Mouse (Mus musculus): Measurements from ENCODE around the gene Selenbp2. TPM values are rescaled to one million over a fixed set of nuclear protein-coding genes. Genes with fewer than 3 reads are reported as not detected.
"Not testable (repeated sequence)": the region's sequence is repeated elsewhere in the genome, so short reads cannot be mapped to it uniquely, and the experiment has no call there.

Selenbp2 gene
- total RNA-seq, 2 experiments from 2014 or later = 1.9 to 3.7 TPM

DNA sequence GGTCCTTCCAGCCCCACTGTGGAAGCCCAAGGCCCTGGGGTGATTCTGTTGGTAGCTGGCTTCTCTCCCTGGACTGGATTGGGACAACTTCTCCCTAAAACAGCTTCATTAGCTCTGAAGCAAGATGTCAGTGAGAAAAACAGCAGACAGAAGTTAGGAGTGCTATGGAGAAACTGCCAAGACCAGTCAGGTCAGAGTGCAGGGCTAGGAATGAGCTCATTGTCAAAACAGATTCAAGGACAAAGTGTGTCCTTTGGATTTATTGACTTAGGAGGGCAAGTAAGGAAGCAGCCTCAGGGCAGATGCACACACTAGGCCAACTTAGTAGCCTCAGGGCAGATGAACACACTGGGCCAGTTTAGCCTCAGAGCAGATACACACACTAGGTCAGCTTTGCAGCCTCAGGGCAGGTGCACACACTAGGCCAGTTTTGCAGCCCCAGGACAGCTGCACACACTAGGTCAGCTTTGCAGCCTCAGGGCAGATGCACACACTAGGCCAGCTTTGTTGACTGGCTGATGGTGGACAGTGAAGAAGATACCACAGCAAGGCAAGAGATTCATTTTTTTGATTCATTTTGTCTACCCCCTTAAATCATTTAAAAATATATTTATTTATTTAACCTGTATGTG lies 2.6 kb upstream of the Selenbp2 start:
- DNase-seq (ENCODE audit: low spot score) = no peak

DNA sequence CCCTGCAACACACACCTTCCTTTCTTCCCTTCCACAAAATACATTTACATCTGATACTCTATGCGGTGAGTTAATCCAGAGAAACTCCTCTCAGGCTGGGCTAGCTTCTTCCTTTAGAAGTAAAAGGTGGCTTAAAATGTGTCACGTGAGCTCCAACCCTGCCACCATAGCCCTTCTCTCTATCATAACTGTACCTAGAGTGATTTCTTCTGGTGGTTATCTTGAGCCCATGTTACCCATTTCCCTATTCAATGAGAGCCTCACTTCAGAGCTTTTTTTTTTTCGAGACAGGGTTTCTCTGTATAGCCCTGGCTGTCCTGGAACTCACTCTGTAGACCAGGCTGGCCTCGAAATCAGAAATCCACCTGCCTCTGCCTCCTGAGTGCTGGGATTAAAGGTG lies 1.7 kb upstream of the Selenbp2 start:
- not testable (repeated sequence) for DNase-seq (ENCODE audit: low spot score)

DNA sequence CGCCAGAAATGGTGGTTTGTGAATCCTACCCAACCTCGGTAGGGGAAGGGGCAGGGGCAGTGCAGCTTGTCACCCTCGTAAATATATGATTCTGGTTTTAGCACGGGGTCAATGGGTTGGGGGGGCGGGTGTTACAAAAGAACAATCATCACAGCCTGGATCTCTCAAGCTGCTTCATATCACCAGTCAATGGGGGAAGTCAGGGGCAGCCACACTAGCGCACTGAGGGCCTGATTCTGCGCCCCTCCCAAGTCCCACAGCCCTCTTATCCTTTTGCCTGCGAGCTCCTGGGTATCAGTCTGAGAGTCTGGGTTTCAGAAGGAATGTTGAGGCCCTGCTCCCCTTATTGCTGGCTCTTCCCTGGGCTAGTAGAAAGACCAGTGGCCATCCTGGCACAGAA lies 518 bp downstream of the Selenbp2 start:
- DNase-seq (ENCODE audit: low spot score) = not testable (repeated sequence)

DNA sequence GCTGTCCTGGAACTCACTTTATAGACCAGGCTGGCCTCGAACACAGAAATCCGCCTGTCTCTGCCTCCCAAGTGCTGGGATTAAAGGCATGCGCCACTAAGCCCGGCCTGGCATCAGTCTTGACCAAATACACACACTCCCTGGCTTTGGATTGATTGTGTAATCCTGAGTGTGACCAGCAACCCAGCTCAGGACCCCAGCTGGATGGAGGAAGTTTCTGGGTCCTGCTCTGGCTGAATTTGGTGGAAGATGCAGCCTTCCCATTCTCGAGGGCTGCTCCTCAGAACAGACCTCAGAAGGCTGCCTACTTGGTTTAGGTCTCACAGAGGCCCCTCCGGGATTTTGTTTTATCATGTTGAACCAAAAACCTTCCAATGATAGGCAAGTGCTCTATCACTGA lies 2.2 kb downstream of the Selenbp2 start:
- DNase-seq (ENCODE audit: low spot score) = not testable (repeated sequence)

DNA sequence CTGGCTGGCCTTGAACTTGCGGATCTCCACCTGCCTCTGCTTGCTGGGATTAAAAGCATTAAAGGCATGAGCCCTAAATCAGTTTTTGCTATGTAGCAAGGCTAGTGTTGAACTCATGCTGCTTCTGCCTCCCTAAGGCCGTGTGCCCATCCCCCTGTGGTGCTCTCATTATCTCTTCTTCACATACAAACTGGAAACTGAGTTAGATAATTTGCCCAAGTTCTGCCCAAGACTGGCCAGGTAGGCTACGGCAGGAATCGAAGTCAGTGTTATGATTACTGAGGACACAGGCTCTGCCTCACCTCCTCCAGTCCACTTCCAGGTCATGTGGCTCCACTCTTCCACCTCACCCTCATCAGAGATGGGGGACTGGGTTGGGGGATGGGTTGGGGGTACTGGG lies 2.9 kb downstream of the Selenbp2 start:
- DNase-seq (ENCODE audit: low spot score) = not testable (repeated sequence)

DNA sequence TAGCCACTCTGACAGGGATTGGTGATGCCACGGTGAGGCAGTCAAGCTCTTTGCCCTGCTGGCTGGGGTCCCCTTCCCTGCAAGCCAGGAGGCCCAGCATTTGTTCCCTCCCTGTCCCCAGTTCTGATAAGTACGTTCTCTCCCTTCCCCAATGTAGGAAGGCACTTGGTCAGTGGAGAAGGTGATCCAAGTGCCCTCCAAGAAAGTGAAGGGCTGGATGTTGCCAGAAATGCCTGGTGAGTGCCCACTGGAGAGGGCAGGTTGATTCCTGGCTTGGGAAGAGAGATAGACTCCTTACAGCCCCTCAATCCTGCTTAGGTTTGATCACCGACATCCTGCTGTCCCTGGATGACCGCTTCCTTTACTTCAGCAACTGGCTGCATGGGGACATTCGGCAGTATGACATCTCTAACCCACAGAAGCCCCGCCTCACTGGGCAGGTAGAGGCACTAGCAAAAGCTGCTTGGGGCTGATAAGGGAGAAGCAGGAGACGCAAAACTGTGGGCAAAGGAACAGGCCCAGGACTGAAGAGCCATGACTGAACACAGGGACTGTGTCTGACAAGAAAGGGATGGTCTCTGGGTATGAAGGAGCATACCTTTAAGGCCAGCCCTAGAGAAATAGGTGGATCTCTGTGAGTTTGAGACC lies 8.9 kb downstream of the Selenbp2 start:
- DNase-seq (ENCODE audit: low spot score) = not testable (repeated sequence)

DNA sequence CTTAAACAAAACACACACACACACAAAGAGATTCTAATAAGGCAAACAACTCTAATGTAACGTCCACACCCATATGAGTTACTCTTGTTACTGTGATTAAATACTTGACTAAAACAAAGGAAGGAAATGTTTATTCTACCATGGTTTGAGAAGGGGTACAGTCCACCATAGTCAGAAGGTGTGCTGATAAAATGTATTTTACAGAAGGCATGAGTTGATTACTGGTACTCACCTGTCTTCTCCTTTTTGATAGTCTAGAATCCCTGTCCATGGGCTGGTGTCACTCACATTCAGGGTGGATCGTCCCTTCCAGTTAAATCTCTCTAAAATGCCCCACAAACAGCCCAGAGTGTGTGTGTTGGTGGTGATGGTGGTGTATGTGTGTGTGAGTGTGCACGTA lies 9.5 kb downstream of the Selenbp2 start:
- no peak for DNase-seq (ENCODE audit: low spot score)

DNA sequence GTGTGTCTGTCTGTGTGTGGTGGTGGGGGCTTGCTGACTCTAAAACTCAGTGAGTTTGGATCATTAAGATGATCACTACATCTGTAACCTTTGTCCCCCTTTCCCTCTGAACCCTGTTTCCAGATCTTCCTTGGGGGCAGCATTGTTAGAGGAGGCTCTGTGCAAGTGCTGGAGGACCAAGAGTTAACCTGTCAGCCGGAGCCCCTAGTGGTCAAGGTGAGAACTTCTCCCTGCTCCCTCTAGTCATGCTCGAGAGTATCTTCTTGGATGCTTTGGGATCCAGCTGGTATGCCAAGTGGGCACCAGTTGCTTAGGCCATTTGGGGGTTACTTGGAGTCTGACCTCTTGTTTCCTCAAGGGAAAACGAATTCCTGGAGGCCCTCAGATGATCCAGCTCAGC lies 10.0 kb downstream of the Selenbp2 start:
- not testable (repeated sequence) for DNase-seq (ENCODE audit: low spot score)

DNA sequence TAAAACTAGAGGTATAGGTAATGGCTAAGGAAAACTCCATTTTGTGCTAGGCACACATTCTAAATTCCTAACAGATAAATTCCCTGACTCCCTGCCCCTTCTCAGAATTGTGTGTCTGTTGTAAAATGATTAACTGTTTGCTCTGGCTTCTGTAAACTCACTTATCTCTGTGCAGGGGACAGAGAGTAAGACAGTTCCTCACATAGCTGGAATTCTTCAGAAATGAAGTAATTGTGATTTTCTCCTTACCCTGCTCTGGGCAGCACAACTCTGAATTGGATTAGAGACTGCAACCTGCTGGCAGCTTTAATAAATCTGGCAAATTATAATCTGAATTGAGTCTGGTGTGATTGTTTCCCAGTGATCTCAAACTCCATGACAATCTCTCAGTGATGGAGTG lies 17.2 kb downstream of the Selenbp2 start:
- DNase-seq (ENCODE audit: low spot score) = not testable (repeated sequence)

DNA sequence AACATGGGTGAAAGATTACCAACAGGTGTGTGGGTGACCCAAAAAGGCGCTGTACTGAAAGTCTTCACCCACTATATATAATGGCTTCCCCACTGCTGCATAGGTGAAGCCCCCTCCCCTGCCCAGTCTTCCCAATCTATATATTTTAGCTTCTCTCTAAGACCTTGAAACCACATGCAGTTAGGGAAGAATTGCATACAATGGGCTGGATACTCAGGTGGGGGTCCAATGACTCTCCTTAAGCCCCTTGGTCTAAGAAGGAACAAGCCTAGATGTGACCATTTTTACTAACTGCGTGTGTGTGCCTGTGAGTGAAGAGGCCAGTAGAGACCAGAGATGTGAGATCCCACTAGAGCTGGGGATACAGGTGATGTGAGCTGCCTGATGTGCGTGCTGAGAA lies 20.1 kb downstream of the Selenbp2 start:
- DNase-seq (ENCODE audit: low spot score) = not testable (repeated sequence)

DNA sequence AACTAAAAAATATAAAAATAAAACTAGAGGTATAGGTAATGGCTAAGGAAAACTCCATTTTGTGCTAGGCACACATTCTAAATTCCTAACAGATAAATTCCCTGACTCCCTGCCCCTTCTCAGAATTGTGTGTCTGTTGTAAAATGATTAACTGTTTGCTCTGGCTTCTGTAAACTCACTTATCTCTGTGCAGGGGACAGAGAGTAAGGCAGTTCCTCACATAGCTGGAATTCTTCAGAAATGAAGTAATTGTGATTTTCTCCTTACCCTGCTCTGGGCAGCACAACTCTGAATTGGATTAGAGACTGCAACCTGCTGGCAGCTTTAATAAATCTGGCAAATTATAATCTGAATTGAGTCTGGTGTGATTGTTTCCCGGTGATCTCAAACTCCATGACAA lies 24.9 kb downstream of the Selenbp2 start:
- not testable (repeated sequence) for DNase-seq (ENCODE audit: low spot score)

DNA sequence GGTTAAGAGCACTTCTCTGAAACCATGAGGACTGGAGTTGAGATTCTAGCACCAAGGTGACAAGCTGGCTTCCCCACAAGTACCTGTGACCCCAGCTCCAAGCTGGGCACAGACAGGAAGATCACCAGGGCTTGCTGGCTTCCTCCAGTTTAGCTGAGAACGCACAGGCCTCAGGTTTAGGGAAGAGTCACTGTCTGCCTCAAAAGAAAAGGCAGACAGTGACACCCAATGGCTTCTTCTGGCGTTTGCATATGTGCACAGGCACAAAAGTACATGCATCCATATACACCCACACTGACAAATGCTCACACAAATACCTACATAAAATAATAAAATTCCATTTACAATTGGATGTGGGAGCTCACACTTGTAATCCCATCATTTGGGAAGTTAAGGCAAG lies 30.3 kb downstream of the Selenbp2 start:
- not testable (repeated sequence) for DNase-seq (ENCODE audit: low spot score)

DNA sequence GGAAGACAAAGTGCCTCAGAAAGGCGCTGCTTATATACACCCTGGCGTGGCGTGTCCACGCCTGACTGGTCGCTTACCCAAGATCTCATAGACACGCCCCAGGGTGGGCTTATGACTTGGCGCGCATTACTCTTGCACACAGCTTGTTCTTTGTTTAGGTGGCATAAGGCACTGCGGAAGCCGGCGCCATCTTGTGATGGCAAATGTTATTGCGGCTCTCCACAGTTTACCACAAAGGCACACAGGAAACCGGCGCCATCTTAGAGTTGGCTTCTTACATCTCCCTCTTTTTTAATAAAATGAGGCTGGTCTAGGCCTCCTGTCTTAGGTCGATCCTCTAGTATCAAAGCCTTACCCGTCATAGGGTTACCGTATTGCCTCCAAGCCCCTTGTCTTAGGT lies 52.3 kb downstream of the Selenbp2 start:
- no peak for DNase-seq (ENCODE audit: low spot score)

Other genes with a start within 250 kb of the Selenbp2 start
- not detected for gene Oaz3, start 249.6 kb upstream of the Selenbp2 start, total RNA-seq (2021)
- not detected for gene Celf3, start 215.3 kb upstream of the Selenbp2 start, total RNA-seq (2021)
- 10 to 100 TPM; 12.9 to 13.0 TPM for gene Riiad1, start 213.2 kb upstream of the Selenbp2 start, total RNA-seq (2021)
- gene Snx27, start 110.8 kb upstream of the Selenbp2 start, total RNA-seq (2021) = 10 to 100 TPM; 32.5 to 38.7 TPM
- gene Gm10972, start 50.4 kb upstream of the Selenbp2 start, total RNA-seq (2021) = not detected
- gene Tuft1, start 34.7 kb upstream of the Selenbp2 start, total RNA-seq (2021) = under 1 TPM; 0.85 to 0.94 TPM
- under 1 TPM; 0.05 to 0.14 TPM for gene Cgn, start 92.9 kb downstream of the Selenbp2 start, total RNA-seq (2021)
- gene Pogz, start 144.0 kb downstream of the Selenbp2 start, total RNA-seq (2021) = 10 to 100 TPM; 13.0 to 16.4 TPM
- 100 to 1,000 TPM; 173 to 201 TPM for gene Psmb4, start 193.4 kb downstream of the Selenbp2 start, total RNA-seq (2021)
- 10 to 100 TPM; 17.5 to 23.1 TPM for gene Selenbp1, start 239.5 kb downstream of the Selenbp2 start, total RNA-seq (2021)